Mouse (Mus musculus) urinary bladder, postnatal 14 days (tissue): ENCODE measurements around the gene Pnpla2.
"Not testable (repeated sequence)": the region's sequence is repeated elsewhere in the genome, so short reads cannot be mapped to it uniquely, and the experiment has no call there.

Experiments used
- DNase-seq: peaks from one replicate; pipeline ENCODE4 v3.0.0; 2021; ENCODE audit warnings: low spot score

Gene Pnpla2

DNA sequence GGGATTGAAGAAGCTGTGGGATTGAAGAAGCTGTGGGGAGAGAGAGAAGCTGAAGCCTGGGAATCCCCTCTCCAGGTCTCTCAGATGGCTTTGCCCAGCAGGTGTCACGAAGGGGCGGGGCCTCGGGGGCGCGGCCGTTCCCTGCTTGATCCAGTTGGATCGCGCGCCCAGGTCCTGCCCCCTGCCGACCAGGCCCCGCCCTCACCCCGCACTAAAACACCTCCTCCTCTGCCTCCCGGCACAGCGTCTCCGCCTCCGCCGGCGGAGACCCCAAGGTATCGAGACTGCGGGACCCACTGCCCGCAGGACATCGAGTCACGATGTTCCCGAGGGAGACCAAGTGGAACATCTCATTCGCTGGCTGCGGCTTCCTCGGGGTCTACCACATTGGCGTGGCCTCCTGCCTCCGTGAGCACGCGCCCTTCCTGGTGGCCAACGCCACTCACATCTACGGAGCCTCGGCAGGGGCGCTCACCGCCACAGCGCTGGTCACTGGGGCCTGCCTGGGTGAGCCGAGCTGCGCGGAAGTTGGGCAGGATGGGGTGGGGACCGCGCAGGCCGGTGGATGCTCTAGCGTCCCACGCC lies at the start of gene Pnpla2:
TSS of gene Pnpla2 (plus strand) at position 232 of the 585 bp plus-strand sequence.
- DNase-seq: peak; percentile 97

DNA sequence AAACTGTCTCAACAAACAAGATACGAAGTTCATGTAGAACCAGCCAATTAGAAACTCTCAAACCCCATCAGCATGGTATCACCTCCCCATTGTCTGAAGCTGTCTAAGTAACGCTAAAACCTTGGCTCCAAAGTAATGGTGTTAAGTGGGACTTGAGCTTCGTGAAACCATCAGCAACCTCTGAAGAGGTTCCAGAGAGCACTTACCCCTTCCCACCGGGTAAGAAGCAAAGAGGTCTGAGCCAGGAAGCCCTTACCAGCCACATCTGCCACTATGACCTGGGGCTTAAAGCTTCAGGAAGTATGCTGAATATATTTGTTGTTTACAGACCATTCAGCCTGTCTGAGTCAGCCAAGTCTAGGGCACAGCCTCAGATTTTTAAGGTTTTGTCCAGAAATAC lies 49.5 kb upstream of the Pnpla2 start:
- DNase-seq: no peak

DNA sequence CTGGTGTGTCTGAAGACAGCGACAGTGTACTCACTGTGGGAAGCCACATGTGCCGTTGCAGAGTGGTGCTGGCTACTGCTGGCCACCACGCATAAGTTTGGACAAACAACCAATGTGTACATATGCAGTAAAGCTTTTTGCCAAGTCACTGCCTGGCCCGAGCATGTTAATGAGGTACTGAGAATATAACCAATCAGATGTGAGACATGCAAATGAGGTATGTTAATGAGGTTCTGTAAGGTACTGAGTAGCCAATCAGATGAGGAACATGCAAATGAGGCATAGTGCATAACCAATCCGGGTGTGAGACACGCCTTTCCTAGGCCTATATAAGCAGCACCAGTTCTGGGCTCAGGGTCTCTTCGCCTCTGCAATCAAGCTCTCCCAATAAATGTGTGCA lies 47.3 kb upstream of the Pnpla2 start:
- not testable (repeated sequence) for DNase-seq

DNA sequence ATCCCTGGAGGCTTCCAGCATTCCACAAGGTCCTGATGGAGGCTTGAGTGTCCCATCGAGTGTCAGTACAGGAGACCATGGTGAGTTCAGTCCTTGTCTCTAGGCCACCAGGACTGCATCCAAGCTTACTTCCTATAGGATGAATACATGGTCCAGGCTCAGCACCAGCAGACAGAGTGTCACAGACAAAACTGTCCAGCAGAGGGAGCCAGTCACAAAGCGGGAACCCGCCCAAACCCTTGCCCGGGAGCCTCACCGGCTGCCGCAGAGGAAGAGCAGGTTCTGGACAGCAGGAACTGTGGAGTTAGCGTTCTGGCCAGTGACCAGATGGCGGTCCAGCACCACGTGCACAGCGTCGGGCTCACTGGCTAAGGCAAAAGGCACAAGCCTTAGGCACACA lies 46.2 kb upstream of the Pnpla2 start:
- DNase-seq: peak; percentile 92

DNA sequence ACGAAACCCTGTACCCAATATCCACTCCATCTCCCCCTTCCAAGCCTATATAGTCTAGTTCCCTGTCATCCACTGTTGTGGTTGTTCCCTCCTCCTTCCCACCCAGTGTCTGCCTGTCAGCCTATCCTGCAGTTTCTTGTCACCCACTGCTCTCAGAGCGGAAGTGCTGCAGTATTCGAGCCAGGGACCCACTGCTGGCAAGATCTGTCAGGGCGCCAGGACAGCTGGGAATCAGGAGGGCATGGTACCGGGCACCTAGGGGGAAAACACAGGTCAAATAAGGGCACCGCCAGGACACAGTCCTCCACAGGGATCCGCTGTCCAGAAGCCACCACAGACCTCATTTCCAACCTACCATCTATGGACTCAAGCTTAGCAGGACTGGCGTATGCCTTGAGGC lies 44.4 kb upstream of the Pnpla2 start:
- DNase-seq: no peak

DNA sequence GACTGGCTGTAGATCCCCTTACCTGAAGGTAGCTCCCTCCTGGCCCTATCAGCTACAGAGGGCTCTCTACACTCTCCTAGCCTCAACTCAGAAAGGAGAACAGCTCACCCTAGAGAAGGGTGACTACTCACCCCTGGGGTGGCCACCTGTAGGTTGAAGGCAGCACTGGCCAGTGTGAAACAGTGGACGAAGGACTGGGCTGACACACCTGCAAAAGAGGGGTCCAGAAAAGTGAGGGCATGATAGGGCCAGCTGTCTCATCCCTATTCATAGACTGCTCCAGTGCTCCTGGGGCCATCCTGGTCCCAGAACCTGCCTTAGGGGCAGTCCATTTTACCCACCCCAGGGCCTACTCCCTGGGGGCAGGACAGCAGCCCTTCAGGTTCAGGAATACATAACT lies 43.3 kb upstream of the Pnpla2 start:
- DNase-seq: no peak

DNA sequence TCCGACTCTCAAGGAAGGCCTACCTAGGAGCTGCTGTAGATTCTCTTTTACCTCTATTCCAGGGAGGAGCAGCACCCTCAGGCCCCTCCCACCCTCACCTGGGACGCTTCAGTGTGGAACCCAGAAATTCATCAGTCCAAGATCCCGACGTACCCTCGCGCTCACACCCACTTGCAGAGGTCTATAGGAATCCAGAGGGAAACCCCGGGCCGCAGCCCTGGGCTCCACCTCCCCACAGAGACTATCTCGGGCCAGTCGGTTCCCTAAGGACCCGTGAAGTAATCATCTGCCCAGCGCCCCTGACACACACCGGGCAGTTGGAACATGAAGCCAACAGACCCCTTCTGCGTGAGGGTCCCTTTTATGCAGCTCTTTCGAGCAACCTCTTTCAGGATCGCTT lies 41.7 kb upstream of the Pnpla2 start:
- peak; percentile 29 for DNase-seq

DNA sequence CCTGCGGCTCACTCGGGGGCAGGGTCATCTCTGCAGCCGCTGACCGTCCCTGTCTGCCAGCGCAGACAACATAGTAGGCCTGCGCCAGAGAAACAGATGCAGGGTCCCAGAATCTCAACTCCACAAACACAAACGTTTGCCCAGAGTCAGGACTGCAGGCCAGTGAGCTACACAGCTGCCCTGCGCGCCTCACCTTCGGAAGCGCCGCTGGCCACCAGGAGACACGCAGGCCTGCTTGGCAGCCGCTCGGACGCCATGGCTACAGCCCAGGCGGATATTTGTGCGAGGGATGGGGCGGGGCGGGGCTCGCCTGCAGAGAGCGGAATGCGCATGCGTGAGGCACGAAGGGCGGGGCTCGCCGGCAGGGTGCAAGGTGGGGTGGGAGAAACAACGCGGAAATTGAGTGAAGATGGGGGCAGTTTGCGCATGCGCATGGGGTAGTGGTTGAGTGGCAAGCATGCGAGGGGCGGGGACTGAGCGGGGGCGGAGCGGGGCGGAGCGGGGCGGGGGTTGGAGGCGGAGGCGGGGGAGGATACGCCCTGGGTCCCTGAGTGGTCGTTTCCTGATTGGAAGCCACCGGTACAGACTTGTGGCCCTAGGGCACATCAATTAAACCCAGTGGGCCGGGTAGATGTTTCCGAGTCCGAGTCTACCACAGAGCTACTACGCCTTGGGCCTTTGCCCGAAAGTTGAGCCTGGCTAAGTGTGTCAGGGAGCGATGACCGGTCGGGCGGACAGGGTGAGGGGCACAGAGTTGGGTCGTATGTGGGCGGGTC lies 41.0 kb upstream of the Pnpla2 start, which contains the start of gene Gatd1:
TSS of gene Gatd1 (minus strand) at position 328 of the 776 bp plus-strand sequence.
- DNase-seq: peak; percentile 100

DNA sequence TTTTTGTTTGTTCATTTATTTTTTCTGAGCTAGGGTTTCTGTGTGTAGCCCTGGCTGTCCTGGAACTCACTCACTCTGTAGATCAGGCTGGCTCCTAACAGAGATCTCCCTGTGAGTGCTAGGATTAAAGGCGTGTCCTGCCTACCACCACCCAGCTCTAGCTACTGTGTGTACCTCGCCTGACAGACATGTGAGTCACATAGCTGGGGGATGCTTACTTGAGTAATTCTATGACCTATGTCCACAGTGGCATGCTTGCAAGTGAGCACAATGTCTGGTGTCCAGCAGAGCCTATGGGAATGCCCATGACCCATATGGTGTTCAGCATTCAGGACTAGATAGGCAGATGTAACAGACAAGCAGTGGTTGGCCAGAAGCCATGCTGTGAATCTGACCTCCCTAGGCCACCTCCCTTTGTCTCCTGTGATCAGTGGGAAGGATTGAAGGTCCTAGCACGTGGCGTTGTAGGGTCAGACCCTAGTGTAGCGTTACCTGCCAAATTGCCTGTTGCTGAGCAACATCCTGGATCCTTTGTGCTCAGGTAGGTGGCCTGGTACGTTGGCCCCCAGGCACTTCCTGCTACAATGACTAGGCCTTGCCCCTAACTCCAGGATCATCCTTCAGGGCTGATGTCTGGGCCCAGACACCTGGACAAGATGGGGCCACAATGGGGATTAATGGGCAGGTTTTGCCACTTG lies 38.7 kb upstream of the Pnpla2 start:
- no peak for DNase-seq

DNA sequence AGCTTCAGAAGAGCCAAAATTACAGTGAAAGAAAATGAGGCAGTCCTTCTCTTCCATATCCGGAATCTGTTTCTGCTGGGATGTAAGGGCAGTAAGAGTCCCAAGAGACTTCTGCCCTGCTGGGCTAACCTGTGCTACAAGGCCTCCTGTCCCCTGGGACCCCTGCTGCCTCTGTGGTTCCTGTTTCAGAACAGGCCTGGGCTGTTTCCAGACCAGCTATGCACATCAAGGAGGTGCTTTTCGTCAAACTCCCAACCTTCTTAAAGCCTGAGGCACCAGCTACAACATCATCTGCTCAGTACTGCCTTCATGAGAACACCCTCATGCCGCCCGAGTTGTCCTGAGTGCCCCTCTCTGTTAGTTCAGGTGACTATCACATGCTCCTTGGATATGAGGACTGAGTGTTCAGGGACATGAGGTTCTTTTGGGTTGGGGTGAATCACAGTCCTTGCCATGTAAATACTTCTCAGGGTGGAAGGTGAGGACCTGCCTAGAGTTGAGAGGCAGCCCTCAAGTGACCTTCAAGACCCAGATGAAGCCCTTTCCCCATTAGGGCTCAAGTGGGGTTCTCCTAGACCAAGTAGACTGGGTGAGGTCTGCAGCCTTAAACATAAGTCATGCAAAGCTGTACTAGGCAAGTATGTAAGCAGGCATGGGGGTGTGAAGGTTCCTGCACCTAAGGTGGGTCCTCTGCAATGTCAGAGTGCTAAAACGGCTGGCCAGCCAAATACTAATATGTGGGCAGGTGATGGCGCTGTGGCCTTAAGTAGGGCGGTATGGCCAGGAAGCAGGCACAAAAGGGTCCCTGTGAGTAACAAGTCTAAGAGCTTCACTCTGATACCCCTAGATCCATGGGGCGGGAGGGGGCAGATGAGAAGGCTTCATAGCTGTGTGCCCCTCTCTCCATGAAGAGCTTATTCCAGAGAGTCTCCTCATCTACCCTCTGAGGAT lies 37.0 kb upstream of the Pnpla2 start:
- DNase-seq: no peak

DNA sequence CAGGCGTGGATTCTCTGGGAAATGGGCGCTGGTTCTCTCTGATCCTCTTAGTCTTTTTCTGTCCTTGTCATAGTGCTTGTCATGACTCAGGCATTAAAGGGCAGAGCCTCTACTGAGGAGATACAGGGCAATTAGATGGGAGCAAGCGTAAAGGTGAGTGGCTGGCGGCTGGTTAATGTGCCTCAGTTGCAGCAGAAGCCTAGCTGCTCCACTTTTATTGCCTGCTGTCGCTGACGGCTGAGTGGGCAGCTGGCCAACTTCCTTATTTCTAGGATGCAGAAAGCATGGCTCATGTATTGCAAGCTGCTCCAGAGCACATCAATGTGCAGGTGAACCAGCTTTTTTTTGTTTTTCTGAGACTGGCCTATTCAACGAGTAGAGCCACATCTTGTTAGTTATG lies 36.0 kb upstream of the Pnpla2 start:
- peak; percentile 75 for DNase-seq

DNA sequence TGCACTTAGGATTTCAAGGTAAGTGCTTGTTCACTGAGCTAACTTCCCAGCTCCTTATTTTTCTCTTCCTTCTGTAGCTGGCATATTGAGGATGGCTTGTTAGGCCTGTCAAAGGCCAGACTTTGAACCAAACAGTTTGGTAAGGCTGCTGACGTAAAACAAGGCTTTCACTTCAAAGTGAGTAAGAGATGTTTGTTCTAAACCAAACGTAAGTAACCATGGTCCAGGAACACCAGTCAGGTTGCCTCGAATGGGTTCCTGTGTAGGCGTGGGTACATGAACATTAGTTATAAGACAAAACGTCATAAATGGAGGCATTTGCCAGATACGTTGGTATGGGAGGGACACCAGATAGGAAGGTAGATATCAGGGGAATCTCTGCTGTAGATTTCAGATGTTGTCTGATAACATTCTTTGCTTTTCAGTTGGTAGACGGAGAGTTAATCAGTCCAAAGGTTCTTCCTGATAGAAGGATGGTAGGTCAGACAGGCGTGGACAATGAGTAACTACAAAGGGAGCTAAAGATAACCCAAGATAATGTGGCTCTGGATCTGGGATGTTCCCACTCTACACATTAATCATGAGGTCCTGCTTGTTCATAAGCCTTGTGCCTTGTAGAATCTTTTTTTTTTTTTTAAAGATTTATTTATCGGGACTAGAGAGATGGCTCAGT lies 34.8 kb upstream of the Pnpla2 start:
- no peak for DNase-seq

DNA sequence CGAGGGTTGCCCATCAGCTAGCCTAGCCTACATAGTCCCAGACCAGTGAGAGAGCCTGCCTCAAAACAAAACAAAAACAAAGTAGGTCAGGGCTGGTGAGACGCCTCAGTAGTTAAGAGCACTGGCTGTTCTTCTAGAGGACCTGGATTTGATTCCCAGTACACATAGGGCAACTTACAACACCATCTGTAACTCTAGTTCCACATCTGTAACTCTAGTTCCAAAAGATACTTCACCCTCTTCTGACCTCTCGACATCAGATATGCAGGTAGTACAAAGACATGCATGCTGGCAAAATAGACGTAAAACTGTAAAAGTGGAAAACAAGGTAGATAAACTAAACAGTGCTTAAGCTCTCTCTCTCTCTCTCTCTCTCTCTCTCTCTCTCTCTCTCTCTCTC lies 31.2 kb upstream of the Pnpla2 start:
- DNase-seq: no peak

DNA sequence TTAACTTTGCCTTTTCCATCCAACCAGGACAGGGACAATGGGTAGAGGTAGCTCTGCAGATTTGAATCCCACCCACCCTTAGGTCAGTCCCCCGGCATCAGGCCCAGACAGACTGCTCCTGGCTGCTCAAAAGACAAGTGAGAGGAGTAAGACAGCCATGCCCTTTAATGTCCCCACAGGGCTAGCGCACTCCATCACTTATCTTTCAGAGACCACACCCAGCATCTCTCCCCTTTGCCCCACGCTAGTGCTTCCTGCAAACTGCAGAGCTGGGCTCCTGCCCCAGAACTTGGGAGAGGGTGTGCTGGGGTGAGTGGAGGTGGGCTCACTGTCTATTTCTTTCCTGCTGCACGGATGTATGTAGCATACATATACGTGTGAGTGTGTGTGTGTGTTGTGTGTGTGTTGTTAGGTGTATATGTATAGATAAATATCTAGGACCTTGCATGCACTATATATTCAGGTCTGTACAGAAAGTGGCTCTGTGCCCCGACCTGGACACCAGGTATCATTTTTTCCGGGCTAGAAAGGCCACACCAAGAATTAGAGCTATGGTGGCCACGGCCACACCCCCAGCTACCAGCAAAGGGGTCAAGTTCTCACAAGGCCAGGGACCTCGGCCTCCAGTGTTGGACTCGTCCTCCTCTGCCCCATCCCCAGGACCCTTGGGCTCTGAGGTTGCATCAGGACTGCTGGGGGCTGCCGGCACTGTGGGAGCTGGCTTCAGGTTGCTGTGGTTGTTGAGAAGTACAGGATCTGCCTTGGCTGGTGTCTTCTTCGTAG lies 27.9 kb upstream of the Pnpla2 start:
- DNase-seq: no peak

DNA sequence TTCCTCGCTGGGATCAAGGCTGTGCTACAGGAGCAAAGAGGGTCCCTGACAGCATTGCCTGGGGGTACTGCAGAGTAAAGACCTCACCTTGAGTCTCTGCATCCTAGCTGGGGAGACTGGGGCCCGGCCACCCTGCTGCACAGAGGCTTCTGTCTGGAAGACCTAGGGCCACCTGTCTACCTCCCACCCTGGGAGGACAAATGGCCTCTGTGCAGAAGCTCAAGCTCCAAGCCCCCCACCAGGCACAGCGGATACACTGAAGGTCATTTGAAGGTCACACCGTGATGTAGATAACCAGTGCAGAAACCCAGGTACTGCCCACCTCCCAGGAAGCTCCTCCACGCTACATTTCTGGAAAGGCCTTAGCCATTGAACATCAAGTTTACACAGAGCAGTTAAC lies 26.3 kb upstream of the Pnpla2 start:
- DNase-seq: no peak

DNA sequence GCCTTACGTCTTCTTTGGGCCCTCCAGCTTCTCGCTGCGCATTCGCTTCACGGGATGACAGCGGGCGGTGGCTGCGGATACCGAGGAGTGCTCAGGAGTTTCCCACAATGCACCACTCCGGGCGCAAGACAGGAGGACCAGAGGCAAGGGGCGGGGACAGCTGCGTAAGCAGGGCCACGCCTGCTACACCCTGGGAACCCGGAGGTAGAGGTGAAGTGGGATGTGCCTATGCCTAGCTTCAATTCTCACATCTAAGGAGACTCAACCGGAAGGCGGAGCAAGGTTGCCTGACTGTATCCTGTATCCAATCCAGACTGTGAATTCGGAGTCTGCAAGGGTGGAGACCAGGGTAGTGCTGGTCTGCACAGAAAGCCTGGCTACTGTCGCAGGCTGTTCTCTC lies 25.7 kb upstream of the Pnpla2 start, which contains the start of gene Cend1:
TSS of gene Cend1 (minus strand) at position 182 of the 400 bp plus-strand sequence.
- DNase-seq: peak; percentile 41

DNA sequence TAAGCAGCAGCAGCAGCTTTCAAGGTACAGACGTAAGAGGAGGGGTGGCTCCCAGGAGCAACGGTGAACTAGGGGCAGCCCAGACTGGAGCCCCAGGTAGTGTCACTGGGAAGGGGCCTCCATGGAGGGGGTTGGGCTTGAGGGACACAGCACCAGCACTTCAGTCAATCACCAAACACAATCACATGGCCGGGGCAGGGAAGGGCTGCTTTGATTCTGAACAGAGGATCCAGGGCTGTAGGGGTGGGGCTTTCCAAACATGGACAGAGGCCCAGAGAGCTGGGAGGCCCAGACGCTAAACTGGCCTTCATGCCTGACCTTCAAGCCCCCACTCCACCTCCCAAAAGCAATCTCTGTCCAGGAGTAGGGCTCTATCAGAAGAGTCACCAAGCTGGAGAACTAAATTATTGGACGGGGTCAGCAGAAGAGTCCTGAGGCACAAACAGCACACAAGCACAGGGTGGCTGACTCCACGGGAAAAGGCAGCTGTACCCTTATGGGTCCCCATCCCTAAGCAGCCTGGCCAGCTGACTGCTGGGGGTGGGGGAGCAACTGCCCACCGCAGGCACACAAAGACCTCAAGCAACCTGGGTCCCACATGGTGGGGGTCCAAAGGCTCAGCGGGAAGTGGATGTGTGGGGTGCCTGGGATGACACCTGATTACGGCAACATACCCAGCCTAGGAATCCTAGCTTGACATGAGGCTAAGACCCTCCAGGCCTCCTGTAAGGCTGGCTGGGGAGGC lies 25.0 kb upstream of the Pnpla2 start:
- no peak for DNase-seq

DNA sequence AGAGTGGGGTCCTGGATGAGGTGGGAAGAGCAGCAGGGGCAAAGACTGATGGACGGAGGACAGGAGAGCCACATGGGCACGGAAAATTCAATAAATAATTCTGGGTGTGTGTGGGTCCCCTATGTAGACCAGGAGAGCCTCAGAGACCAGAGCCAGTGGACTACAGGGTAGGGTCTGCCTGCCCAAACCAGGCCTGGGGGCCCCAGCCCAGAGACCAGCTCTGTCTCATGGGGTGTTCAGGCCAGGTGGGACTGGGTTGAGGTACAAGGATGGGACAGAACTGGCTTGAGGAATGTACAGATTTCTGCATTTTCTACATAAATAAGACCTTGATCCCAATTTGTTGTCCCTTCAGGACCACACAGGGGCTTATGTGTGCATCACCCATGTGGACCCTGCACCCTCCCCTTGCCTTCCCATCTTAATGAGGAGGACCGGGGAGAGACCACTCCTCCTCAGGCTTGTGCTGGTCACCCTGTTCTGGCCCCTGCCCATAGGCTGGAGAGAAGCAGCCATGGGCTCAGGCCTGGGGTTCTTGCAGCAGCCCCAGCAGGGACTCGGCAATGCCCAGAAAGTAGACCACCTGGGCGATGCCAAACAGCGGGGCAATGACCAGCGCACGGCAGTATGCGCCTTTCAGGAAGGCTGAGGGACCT lies 24.3 kb upstream of the Pnpla2 start:
- no peak for DNase-seq
